Mouse (Mus musculus) left cerebral cortex, postnatal 10 days (tissue): ENCODE results near the gene Tent5b. TPM values are rescaled to one million over a fixed set of nuclear protein-coding genes. Genes with fewer than 3 reads are reported as not detected.
"Not testable (repeated sequence)": the region's sequence is repeated elsewhere in the genome, so short reads cannot be mapped to it uniquely, and the experiment has no call there.

Source experiments
- DNase-seq, 2 experiments: peaks; one replicate each; pipeline ENCODE4 v3.0.0; 2021 to 2022; ENCODE audit warnings: low spot score in 2 of 2, mixed read lengths in 1 of 2; ENCODE audit errors: extremely low spot score in 1 of 2
- intact Hi-C: fragments of 180-260 bp; cut with DNase I; formaldehyde crosslinking; loops from one replicate; pipeline ENCODE4 v1.15.1; 2025
- total RNA-seq, 2 experiments: library from RNA; stranded (reverse); gene quantifications; 2 replicates each; pipeline ENCODE4 v1.2.3; 2021

Tent5b gene
- total RNA-seq, 2 experiments from 2014 or later = not detected

- intact Hi-C loops = no loop called here
- DNase-seq = no peak
Measured at GRCm38 (mm10) chr4:133494867-133495266, 14.9 kb downstream of the Tent5b start.

DNA sequence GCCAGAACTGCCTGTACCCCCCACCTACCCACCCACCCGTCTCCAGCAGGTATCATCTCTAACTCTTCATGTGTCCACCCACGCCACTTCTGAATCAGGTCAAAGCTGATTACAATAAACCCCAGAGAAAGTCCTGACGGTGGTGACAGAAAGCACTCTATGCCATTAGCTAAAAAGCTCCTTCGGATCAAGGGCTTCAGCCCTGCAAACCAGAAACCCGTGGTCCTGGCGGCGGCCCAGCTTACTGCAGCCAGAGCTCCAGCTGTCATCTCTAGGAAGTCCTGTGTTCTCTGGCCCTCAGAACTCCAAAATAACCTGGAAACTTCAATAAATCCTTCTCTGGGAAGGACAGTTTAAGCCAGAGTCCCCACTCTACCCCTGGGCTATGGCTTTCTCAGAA is 15.8 kb downstream of the Tent5b start:
- peak in 1 of 2 experiments; percentile 75 for DNase-seq
- intact Hi-C loops = no loop called here

DNA sequence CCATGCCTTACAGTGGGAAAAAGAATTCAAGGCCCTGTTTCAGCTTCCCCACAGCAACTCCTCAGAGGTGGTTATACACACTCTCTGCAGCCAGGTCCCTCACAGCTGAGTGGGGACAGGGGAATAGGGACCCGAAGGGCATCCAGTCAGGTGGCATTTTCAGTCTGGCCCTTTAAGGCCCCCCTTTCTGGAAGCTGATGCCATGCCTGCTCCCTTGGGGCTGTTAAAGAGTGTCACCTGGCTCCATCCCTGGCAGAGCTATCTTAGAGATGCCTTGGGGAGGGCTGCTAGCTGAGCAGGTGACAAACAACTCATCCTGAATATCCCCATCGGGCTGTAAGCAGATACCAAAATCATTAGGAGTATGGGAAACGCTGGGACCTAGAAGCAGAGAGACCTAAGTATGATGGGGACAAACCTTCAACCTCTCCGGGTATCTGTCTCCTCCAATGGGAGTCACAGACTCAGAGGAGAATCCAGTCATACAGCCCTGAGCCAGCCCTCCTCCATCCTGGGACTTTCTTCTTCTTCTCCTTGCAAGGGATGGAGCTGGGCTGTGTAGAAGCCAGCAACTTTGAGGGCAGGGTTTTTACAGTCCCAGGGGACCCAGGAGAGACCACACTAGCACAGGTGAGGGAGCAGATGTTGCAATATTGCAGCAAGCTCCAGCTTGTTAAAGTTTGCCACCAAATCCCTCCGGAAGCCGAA is 17.0 kb downstream of the Tent5b start:
- intact Hi-C loops = no loop called here
- no peak for DNase-seq

GRCm38 (mm10) chr4:133497461-133498159 is 17.7 kb downstream of the Tent5b start:
- intact Hi-C loops = no loop called here
- peak in 1 of 2 experiments; percentile 54 for DNase-seq

- intact Hi-C loops = no loop called here
- peak; percentile 87 to 90 for DNase-seq
Measured at GRCm38 (mm10) chr4:133498160-133498724, 18.3 kb downstream of the Tent5b start, which contains the start of gene Trnp1. TSS of gene Trnp1 (minus strand) at chr4:133498550.

GRCm38 (mm10) chr4:133501514-133501913 is 21.6 kb downstream of the Tent5b start:
- intact Hi-C loops = no loop called here
- DNase-seq = no peak

DNA sequence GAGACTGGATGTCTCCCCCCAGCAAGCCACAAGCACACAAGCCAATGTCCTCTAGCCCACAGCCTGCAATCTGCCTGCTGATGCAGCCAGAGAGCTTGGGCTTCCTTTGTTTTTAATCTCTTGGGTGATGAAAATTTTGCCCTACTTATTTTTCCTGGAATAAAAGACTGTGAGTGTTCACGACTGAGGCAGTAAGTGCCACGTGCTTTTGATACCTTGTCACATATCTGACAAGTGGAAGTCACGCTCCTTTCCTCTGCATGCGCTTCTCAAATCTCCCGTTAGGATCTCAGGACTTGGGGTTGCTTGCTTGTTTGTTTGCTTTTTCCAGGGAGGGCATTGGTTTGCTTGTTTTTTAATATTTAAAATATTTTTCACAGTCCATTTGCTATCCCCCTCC is 24.4 kb downstream of the Tent5b start:
- intact Hi-C loops = no loop called here
- no peak for DNase-seq

DNA sequence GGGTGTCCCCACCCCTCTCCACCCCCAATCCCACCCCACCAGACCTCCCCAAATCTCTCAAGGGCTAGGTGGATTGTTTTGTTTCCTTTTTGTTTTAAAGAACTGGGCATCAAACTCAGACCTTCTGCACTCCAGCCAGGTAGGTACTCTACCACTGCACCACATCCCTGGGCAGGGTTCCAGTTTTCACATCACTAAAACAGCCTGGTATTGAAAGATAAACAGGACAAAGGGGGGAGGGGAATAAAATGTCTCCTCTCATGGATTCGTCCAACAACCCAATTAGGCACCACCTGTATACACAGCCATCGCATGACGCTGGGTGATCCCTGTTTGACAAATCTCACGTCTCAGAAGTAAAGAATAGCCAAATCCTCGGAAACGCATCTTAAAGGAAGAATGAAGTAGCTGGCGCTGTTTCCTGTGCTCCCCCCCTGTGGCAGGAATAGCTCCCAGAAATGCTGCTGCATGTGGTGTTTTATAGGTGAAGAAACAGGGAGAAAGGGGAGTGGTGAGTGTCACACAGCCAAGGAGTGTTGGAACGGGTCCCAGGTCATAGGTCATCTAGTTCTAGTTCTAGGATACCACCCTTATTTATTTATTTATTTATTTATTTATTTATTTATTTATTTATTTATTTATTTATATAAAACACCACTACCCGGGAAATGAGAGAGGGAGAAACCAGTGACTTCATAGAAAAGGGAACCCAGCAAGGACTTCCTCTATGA is 25.0 kb downstream of the Tent5b start:
- peak in 1 of 2 experiments; percentile 50 for DNase-seq
- intact Hi-C loops = no loop called here

DNA sequence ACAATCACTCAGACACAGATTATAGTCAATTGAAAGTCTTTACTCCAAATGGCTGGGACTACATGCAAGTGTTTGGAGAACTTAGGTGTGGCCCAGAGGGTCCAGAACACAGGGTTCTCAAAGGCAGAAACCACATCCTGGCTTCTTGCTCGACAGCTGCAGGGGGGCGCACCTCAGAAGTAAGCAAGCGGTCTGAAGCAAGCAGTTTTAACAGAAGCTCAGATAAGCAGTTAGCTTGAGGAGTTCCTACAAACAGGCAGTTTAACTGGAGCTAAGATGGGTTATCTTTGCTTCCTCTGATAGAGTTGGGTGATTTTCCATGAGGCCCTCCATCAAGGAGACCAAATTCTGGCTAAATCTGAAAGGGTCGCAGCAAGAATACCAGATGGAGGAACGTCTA is 26.6 kb downstream of the Tent5b start:
- intact Hi-C loops = no loop called here

GRCm38 (mm10) chr4:133508990-133509389 is 29.1 kb downstream of the Tent5b start:
- peak in 1 of 2 experiments; percentile 49 for DNase-seq
- intact Hi-C loops = no loop called here

More for the DNA sequence above, 26.6 kb downstream of the Tent5b start:
- no peak for DNase-seq

DNA sequence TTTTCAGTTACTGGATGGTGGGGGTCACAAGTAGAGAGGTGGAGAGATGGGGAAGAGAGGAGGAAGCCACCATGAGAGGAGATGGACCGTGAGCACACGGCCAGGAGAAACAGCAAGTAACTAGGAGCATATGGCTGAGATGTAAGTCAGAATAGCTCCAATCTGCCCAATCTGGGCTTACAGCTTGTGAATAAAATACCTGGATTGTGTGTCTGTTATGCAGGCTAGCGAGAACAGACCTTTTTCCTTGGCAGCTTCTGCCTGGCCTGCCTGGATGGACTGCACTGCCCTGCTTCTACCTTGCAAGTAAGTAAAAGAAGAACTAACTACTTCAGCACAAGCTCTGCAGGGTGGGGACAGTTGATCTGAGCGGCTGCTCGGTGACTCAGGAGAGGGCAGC is 31.1 kb downstream of the Tent5b start:
- no peak for DNase-seq
- intact Hi-C loops = no loop called here

GRCm38 (mm10) chr4:133512511-133512910 is 32.6 kb downstream of the Tent5b start:
- DNase-seq, intact Hi-C loops: not testable (repeated sequence)

- intact Hi-C loops = no loop called here
Measured at GRCm38 (mm10) chr4:133512972-133513371, 33.0 kb downstream of the Tent5b start.

DNA sequence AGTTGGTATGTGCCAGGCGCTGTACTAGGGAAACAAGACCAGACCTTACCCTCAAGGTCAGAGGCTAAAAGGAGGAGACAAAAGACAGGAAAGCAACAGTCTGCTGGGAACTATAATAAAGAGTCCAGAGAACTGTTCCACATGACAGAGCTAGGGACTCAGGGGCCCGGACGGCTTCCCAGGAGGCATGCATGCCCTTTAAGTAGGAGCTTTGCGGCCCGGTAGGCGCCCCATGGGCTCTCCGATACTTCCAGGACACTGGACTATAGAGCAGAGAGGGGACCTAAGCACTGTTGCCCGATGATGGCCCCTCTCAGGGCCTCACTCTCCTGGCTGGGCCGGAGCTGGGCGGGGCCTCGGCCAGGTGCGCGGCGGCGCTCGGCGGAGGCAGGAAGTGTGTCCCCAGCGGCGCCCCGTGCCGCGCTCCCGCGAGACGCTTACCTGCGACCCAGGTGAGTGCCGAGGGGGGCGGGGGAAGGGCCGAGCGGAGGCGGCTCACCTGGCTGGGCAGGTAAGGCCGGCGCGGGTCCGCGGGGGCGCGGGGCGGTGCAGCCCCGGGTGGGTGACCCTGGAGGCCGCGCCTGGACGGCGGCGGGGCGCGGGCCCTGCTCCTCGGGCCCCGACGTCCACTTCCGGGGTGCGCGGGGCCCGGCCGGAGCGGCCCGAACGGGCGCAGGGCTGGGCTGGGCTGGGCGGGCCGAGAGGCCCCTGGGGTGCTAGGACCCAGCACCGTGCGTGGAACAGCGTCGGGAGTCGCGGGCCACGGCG is 38.9 kb downstream of the Tent5b start, which contains the start of gene Kdf1:
Kdf1 (plus strand) TSS at position 363 of the 768 bp plus-strand sequence.
- no peak for DNase-seq
- intact Hi-C loops = no loop called here

More at GRCm38 (mm10) chr4:133512972-133513371, 33.0 kb downstream of the Tent5b start:
- peak; percentile 66 to 67 for DNase-seq

DNA sequence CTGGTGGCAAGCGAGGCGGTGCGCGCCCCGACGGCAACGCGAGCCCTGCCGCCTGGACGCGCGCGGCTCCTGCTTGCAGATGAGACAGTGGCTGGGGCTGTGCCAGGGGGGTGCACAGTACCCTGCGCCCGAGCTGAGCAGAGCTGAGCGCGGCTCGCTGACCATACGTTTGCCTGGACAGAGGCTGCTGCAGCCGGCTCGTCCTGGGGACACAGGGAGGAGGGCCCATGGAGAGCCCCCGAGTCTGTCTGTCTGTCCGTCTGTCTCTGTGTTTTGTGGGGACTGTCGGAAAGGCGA is 39.4 kb downstream of the Tent5b start:
- intact Hi-C loops = no loop called here
- DNase-seq = no peak

GRCm38 (mm10) chr4:133521502-133521901 is 41.6 kb downstream of the Tent5b start:
- intact Hi-C loops = no loop called here

GRCm38 (mm10) chr4:133527788-133528187 is 47.9 kb downstream of the Tent5b start:
- intact Hi-C loops = no loop called here
- DNase-seq = no peak

More at GRCm38 (mm10) chr4:133521502-133521901, 41.6 kb downstream of the Tent5b start:
- no peak for DNase-seq

DNA sequence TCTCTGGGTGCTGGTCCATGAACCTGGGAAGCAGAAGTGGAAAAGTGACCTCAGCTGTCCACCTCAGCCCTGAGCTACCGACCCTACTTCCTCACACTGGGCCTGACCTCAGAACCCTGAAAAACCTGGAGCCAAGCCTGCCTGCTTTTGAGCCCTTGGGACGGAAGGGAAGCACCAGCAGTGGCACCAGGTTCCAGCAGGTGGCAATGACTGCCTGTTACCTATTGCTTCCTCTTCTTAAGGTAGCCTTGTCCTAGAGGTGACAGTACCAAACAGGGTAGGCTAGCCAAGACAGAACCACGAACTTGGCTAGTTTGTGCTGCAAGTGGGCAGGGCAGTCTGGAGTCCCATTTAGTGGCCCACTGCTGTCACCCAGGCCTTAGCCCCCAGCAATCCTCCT is 52.8 kb downstream of the Tent5b start:
- intact Hi-C loops = no loop called here
- no peak for DNase-seq

- no peak for DNase-seq
- intact Hi-C loops = no loop called here
Measured at GRCm38 (mm10) chr4:133536081-133536480, 56.1 kb downstream of the Tent5b start.
